Mouse (Mus musculus) kidney, adult 18-20 months (tissue): ENCODE results near the gene Hspg2.

ENCODE experiments used
- DNase-seq: peaks from one replicate; pipeline ENCODE4 v3.0.0; 2021

Gene Hspg2

DNA sequence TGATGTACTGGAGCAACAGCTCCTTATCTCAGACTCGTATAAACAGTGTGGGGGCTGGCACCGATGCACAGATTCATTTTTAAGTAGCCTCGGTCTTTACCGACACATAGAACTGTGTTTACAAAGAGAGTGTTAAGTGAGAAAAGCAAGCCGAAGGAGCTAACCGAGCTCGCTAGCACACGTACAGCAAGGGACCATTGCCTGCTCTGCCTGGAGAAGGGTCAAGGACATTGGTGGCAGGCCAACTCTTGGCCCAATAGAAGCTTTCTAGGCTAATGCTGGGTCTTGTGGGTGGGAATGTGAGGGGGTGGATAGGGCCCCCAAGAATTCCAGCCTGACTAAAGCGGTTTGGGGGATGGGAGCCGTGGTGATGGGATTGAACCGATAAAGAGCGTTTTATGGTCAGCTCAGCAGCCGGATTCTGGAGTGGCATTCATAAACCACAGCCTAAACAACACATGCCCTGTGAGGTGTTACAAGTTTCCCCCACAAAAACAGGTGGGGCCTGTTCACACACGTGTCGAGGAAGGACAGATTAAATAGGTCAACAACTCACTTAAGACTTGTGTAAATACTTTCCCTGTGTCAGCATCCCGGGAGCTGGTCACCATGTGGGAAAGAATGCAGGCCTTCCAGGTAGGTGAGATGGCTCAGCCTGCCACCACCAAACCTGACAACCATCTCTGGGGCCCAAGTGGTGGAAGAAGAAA lies 6.4 kb upstream of the Hspg2 start:
- no peak for DNase-seq

DNA sequence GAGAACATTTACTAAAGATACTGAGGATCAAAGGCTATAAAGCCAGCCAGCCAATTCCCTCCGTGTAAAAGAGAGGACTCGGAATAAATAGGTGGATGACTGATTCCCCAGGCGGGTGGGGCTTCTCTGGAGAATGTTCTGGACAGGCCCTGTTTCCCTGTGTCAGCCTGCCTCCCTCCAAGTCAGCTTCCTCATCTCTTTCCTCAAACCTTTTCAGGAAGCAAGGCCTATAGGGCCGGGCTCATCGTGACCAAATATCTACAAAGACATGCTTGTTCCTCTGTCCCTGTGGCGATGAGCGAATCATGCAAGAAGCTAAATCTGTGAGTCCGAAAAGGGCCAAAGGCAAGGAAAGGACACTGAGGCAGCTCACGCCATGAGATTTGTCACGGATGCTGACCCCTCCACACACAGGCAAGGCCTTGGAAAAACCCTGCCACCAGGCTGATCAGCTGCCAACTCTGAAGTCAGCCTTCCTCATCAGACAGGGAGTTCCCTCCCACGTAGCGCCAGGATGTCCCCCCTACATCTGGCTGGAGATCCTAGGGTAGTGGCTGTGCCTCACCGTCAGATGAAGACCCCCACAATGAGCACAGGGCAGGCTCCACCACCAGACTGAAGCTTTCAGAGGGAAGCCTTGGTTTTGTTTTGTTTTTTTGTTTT lies 3.3 kb upstream of the Hspg2 start:
- peak; percentile 49 for DNase-seq

GRCm38 (mm10) chr4:137466991-137467390 lies 1.6 kb upstream of the Hspg2 start:
- no peak for DNase-seq

- DNase-seq = no peak
Measured at GRCm38 (mm10) chr4:137467525-137467924, 1.0 kb upstream of the Hspg2 start.

DNA sequence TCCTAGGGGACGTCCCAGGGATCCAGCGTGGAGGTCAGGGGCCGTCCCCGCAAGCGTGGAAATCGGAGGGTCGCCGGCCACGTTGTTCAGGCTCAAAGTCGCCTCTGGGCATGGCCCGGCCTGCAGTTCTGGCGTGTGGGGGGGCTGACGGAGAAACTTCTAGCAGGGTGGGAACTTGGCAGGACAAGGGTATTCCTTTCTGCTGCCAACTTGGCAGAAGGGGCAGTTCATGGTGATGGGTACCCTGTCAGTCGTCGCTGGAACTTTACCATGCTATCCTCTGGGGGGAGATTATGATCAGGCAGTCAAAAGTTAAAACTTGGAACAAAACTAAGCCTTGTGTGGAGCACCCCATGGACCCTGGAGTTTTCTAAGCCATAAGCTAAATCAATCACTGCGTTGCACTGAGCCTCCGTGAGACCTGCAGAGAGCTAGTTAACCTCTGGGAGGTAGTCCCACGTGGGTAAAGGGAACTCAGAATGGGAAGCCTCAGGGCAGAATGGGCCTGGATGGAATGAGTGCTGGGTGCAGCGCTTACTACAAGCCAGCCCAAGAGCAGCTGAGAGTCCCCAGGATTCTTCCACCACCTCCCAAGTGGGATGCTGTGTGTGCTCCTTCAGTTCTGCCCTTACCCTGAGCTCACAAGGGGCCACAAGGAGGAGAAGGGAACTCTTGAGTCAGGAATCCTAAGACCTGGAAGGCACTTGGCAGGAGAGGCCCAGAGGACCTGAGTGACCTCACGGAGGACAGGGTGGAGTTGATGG lies 694 bp downstream of the Hspg2 start:
- peak; percentile 45 for DNase-seq

DNA sequence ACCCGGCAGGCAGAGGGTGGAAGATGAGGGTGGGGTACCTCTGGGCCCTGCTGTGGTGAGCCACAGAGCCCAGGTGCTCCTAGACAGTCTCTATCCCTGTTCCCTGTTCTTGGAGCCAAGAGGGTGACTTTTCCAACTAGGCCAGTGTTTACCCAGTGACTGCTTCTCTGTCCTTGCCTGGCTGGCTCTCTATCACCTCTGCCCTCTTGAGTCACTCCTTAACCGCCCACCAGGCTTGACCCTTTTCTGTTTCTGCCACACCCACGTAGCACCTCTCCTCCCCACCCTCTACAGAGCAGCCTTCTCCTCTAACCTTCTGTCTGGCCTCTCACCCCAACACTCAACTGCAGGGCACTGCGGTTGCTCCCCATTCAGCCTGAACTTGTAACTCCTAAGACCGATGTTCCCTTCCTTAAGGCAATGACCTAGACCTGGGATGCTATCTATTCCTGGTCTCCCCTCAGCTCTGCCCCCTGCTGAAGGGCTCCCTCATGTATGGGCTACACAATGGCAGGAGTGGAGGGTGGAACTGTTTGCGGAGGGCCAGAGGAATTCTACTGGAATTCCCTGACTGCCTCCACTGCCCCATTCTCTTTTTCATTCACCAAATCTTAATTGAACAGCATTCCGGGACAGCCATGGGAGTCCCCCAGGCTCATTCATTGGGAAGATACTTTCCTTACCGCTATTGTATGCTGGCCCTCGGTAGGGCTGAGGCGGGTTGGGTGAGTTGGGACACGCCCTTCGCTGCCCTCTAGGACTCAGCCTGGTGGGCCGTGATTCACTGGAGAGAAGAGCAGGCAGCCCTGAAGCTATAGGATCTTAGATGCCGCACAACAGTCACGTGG lies 1.5 kb downstream of the Hspg2 start:
- DNase-seq = no peak

DNA sequence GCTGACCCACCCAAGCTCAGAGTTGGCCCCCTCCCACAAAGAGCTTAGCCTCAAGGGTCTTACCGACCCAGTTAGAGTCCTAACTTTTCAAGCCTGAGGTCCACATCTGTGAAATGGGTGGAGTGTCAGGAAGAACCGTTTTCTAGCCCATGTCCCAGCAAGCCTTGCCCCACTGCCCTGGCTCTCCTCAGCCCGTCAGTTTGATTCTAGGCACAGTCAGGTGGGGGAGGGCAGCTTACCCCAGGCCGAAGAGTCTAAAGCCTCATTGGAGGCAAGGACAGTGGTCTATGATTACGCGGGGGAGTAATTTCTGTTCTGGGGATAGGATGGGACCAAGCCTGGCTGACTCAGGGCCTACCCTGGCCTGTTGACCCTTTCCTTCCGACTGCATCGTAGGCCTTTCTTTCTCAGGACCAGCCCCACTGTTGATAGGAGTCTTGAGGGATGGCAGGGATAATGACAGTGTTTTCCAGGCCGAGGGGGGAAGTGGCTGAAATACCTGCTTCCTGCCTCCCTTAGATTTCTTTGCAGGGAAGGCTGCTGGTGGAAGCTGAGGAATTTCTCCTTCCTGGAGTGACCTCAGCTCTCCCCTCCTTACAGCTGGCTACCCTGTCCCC lies 2.2 kb downstream of the Hspg2 start:
- no peak for DNase-seq

DNA sequence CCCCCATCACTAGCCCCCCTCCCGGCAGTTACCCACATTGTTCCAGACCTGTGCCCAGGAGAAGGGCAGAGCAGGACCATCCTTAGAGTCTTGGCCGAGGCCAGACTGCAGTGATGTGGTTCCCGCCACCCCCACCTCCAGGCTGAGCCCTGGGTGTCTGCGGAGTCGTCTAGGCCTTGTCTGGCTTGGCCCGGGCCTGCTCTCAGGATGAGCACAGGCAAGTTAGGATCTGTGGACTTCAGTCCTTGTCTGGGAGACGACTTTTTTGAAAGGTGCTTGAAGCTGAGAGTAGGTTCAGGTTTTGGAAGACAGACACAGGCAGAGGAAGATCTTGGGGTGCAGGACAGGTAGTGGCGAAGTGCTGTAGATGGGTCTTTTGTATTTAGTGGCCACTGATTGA lies 2.8 kb downstream of the Hspg2 start:
- DNase-seq = no peak

- no peak for DNase-seq
Measured at GRCm38 (mm10) chr4:137473240-137473639, 4.7 kb downstream of the Hspg2 start.

DNA sequence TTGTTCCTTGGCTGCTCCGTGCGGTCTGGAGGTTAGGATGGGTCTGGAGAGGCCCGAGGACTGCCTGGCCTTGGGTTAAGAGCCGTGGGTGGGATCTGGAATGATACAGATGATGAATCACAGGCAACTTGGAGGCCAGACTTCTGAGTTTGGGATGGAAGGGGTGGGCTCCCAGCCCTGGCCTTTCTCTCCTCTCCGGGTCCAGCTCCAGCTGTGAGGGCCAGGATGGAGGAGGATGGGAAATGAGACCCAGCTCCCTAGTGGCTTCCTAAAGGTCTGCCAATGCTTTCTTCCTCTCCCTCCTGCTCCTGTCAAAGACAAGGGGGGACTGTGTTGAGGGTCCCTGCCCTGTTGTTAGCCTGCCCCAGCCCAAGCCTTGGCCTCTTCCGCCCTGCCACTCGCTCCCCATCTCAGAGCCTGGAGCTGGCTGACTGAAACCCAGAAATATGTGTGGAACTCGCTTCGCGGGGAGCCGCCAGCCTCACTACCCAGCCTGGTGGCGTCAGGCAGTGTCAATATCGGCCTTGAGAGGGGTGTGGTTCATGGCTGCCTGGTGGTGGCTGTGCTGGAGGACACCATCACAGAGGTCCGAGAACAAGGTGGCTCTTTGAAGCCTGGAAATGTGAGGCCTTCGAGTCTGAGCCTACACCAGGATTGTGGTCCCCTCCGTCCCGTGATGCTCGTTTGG lies 5.3 kb downstream of the Hspg2 start:
- no peak for DNase-seq

GRCm38 (mm10) chr4:137474694-137475093 lies 6.1 kb downstream of the Hspg2 start:
- DNase-seq = no peak

- no peak for DNase-seq
Measured at GRCm38 (mm10) chr4:137475271-137476050, 6.9 kb downstream of the Hspg2 start.

- DNase-seq = no peak
Measured at GRCm38 (mm10) chr4:137476065-137476760, 7.6 kb downstream of the Hspg2 start.

DNA sequence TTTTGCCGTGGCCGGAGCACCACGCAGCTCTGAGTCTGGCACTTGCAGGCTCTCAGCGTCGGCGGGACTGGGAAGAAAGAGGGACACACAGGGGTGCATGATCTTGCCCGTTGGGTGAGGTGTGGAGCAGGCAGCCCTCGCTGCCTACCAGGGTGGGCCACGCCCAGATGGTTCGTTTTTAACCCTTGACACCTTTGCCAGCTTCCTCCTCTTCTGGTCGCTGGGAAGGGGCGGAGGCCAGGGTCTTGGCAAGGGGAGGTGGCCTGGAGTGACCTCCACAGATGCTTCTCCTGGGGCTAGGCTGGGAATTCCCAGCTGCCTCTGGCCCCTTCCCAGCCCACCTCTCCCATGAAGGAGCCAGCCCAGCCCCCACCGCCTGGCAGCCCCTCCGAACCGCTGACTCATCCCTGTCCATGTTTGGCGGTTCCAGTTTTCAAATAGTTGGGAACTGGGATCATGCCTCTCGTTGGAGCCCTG lies 8.2 kb downstream of the Hspg2 start:
- DNase-seq = no peak

- no peak for DNase-seq
Measured at GRCm38 (mm10) chr4:137477611-137478010, 9.0 kb downstream of the Hspg2 start.

DNA sequence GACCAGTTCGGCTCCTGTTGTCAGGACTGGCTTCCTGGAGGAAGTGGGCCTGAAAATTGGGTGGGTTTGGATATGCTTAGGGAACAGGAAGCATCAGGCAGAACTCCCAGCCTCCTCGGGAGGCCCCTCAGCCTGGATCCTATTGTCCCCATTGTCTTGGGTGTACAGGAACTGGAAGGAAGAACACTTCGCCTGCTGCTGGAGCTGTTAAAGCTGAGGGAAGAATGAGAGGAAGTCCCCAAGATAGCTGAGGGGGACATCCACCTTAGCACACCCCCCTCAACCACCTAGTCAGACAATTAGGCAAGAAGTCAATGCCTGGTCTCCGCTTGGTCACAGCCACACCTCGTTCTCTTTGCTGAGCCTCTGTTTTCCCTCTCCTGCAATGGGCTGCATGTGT lies 9.7 kb downstream of the Hspg2 start:
- DNase-seq = no peak

DNA sequence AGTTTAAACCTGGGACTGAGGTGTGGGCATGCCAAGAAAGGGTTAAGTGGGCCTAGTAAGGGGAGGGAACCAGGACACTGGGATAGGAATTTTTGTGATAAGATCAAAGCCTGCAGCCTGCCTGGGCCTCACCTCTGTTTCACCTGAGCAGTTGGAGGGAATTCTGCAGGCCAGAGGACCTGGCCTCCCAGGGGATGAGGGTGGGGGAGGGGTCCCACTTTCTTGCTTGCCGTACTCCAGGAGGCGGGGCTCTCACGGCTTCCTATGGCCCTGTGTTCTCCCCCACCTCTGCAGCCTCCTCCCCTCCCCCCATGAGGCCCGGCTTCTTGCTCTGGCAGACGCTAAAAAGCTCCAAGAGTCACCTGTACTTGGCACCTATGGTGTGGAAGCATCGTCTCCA lies 11.2 kb downstream of the Hspg2 start:
- peak; percentile 61 for DNase-seq

DNA sequence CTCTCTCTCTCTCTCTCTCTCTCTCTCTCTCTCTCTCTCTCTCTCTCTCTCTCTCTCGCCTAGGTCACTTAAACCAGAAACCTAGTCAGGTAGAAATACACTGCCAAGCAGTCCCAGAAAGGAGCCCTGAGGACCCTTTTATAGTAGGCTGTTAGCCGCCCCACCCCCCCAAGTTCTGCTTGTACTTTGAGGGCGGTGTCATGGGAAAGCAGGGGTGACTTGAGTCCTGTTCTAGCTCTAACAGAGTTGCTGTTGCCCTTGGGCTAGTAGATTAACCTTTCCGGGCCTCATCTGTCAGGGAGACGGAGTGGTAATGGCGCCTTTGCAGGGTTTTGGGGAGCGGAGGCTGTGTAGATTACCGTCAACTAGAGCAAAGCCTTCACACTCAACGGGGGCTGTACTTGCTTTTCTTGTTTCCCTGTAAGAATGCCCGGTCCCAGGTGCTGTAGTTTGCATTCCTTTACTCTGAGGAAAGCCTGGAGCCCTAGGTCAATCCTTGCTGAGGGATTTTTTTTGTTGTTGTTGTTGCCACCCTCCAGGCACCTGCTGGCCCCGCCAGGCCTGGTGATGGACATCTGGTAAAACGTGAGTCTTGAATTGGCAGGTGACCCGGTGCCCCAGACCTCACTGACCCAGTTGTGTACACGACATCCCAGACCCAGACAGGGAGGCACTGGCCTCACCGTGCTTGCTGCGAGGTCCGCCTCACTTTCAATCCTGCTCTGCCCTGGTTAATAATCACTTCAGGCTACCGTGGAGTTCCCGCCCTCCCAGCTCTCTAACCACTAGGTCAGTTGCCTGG lies 11.8 kb downstream of the Hspg2 start:
- peak; percentile 76 for DNase-seq

- DNase-seq = no peak
Measured at GRCm38 (mm10) chr4:137480993-137481340, 12.4 kb downstream of the Hspg2 start.
